Mouse (Mus musculus): Measurements from ENCODE around the gene Cavin4.
A peak's percentile ranks its signal among the peaks of the same experiment; 100 is the strongest.
"Not testable (repeated sequence)": the region's sequence is repeated elsewhere in the genome, so short reads cannot be mapped to it uniquely, and the experiment has no call there.

Gene Cavin4

GRCm38 (mm10) chr4:48674412-48674811, 11.1 kb downstream of the Cavin4 start:
- no peak for DNase-seq

DNA sequence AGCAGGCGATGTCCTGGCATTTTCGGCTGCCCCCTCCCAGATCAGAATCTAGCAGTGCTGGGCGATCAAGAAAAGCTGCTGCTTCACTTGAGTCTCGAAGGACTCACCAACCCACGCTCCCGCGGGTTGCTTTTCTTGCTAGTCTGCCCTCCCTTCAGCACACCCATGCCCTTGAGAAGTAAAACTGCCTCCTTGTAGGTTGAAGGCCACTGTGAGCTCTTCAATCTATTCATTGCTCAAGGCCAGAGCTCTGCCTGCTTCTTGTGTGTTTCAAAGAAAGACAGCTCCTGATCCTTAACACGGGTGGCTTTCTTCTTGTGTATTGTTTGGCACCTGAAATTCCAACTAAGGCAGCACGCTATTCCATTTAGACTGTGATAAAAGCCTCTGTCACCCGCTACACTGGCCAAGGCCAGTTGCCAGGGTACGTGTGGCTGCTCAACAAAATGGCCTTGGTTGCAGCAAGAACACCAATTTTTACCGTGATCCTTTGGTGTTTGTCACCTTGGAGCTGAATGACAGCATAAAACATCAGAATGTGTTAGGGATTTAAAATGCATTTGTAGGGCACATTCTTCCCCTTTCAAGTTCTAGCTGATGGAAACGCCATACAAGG, 13.4 kb downstream of the Cavin4 start:
- DNase-seq: no peak

DNA sequence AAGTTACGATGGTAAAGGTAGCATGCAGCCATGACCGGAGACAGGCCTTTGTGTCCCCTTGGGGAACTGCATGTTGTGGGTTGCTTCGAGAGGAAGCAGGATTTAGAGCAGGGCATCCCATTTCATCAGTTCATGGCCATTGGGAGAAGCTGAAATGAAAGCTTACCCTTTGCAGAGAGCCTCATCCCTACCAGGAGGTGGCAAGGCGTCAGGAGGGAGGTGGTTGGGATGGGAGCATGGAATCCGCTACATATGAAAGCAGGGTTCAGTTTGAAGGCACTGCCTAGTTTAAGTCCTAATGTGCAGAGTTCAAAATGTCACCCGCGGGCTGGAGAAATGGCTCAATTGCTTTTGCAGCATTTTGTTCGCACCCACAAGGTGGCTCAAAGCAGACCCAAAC, 14.0 kb downstream of the Cavin4 start:
- no peak for DNase-seq

- DNase-seq: no peak
These were observed 14.5 kb downstream of the Cavin4 start for GRCm38 (mm10) chr4:48677812-48678211.

DNA sequence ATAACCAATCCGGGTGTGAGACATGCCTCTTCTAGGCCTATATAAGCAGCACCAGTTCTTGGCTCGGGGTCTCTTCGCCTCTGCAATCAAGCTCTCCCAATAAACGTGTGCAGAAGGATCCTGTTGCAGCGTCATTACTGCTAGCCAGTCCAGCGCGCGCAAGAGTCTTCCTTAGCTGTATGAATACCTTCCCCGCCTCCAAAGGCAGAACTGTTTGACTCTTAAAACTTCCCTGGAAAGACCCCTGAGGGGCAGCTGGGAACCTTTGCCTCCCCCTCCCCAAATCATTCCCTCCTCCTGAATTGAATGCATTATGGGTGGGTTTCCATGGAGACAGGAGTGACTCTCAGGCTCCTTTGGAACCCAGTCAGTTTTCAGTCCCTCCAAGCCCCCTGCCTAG, 15.5 kb downstream of the Cavin4 start:
- DNase-seq: no peak

DNA sequence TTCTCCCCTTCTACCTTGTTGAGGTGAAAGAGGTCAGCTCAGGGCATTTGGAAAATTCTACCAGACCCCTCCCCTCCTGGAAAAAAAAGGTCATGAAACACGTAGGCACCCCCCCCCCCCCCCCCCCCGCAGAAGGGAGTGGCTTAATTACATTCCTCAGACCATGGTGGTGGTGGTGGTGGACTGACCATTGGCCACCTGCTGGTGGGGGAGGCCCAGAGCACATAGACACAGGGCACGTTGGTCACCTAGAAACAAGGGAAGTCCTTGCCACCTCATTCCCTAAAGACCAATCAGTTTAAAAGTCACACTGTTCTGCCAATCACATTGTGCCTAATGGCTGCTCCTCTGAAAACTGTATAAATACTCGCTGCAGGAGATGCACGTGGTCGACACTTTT, 16.4 kb downstream of the Cavin4 start:
- DNase-seq: not testable (repeated sequence)

- DNase-seq: no peak
These were observed 16.9 kb downstream of the Cavin4 start for GRCm38 (mm10) chr4:48680214-48680613.

- no peak for DNase-seq
These were observed 17.5 kb downstream of the Cavin4 start for GRCm38 (mm10) chr4:48680648-48681343.

DNA sequence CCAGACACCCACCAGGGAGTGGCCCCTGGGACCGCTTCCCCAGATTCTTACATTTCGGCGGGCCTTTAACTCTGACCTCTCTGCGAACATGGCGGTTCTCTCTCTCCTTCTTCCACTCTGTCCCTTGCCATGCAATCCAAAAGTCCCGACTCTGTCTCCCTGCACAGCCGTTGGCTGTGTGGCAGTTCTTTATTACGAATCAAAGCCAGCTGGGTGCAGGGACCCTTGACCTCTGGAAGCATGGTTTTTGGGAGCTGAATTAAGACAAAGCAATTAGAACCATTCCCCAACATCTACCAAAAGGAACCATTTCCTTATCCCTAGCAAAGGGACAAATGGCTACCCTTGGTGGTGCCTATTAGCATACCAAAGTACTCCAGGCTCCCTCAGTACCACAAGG, 19.8 kb downstream of the Cavin4 start:
- no peak for DNase-seq

DNA sequence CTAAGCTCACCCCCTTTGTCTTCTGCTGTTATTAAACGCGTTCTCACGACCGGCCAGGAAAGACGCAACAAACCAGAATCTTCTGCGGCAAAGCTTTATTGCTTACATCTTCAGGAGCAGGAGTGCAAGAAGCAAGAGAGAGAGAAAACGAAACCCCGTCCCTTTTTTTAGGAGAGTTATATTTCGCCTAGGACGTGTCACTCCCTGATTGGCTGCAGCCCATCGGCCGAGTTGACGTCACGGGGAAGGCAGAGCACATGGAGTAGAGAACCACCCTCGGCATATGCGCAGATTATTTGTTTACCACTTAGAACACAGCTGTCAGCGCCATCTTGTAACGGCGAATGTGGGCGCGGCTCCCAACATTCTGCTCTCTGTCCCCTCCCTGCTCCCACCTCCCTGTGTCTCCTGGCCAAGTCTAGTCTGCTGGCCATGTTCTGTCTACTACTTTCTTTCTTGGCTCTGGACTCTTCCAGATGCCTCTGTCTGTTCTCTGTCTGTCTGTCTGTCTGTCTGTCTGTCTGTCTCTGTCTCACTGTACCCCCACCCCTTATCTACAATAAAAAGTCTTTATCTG, 20.4 kb downstream of the Cavin4 start:
- not testable (repeated sequence) for DNase-seq

DNA sequence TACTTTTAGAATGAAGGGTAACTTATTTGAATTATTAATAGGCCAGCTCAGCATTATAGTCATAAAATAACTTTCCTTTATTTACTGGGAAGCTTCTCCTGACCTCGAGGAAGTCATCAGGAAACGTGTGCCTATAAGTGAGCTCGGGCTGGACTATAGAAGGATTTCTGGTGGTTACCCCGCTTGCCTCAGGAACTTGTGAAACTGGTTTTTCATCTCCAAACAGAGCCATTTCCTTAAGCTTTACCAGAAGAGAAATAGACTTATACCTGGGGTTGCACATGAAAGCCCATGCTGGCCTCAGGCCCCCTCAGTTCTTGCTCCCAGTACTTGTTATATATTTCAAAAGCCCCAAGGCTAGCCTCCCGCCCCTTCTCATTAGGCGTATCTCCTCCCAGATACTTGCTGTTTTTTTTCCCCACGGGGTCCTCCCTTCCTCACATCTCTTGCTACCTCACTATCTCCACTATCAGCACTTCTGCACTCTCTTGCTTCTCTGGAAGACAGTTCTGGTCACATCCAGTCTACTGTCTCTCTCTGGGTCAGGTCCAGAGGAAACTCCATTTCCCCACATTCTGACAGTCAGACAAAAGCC, 21.4 kb downstream of the Cavin4 start:
- no peak for DNase-seq

- no peak for DNase-seq
These were observed 24.8 kb downstream of the Cavin4 start for GRCm38 (mm10) chr4:48688148-48688547.

- peak in 1 of 2 experiments; percentile 2 for DNase-seq
These were observed 27.3 kb downstream of the Cavin4 start for GRCm38 (mm10) chr4:48690640-48691039.

GRCm38 (mm10) chr4:48691793-48692437, 28.6 kb downstream of the Cavin4 start:
- DNase-seq: no peak

GRCm38 (mm10) chr4:48692736-48693292, 29.5 kb downstream of the Cavin4 start:
- no peak for DNase-seq

GRCm38 (mm10) chr4:48696706-48697105, 33.4 kb downstream of the Cavin4 start:
- DNase-seq: no peak

- DNase-seq: no peak
These were observed 34.0 kb downstream of the Cavin4 start for GRCm38 (mm10) chr4:48697302-48697701.

DNA sequence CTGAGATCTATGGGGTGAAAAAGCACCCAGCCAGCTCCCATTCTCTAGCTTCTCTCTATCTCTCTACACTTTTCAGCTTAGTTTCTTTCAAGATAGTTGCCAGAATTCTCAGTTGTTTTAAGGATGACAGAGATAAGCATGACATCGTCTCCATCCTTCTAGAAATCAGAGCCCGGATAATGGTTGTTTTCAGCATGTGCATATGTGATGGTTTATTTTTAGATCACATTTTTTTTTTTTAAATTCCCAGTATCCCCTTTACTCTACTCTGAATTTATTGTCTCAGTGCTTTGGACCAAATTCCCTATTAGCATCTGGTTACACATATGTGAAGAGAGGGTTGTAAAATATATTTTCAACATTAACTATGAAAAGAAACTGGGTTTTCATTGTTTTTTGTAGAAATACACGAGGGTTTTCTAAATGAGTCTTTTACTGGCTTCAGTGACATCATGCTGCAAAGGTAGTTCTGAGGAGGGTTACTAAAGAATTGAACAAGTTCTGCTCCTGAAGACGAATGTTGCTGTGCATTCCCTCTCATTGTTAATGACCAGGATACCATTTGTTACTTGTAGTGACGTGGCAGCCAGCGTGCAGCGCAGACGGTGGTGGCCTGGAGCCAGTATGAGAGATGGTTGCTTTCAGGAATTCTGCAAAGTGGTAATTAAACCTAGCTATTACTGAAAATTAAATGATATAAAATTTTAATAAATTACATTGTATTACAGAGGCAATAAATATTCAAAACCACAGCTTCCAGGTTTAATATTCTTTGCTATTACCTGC, 52.7 kb downstream of the Cavin4 start:
- DNase-seq: no peak

GRCm38 (mm10) chr4:48716817-48717216, 53.5 kb downstream of the Cavin4 start:
- no peak for DNase-seq

Data from spleen, adult 18-20 months (tissue).